Mouse (Mus musculus): Measurements from ENCODE around the gene Stac2.

The Stac2 gene

GRCm38 (mm10) chr11:98050940-98051339 lies 2.3 kb downstream of the Stac2 start:
- DNase-seq (ENCODE audit: low spot score in 2 of 2), result no peak

GRCm38 (mm10) chr11:98050520-98050815 lies 2.8 kb downstream of the Stac2 start:
- DNase-seq (ENCODE audit: low spot score in 2 of 2), result no peak

- peak in 1 of 2 experiments; percentile 59 for DNase-seq (ENCODE audit: low spot score in 2 of 2)
Measured at GRCm38 (mm10) chr11:98049672-98050519, 3.4 kb downstream of the Stac2 start.

- no peak for DNase-seq (ENCODE audit: low spot score in 2 of 2)
Measured at GRCm38 (mm10) chr11:98047745-98048144, 5.5 kb downstream of the Stac2 start.

GRCm38 (mm10) chr11:98046466-98046865 lies 6.8 kb downstream of the Stac2 start:
- DNase-seq (ENCODE audit: low spot score in 2 of 2), result no peak

GRCm38 (mm10) chr11:98045596-98045995 lies 7.7 kb downstream of the Stac2 start:
- DNase-seq (ENCODE audit: low spot score in 2 of 2), result no peak

- DNase-seq (ENCODE audit: low spot score in 2 of 2), result no peak
Measured at GRCm38 (mm10) chr11:98044074-98044473, 9.2 kb downstream of the Stac2 start.

GRCm38 (mm10) chr11:98042741-98043140 lies 10.5 kb downstream of the Stac2 start:
- no peak for DNase-seq (ENCODE audit: low spot score in 2 of 2)

- DNase-seq (ENCODE audit: low spot score in 2 of 2), result no peak
Measured at GRCm38 (mm10) chr11:98040975-98041374, 12.3 kb downstream of the Stac2 start.

GRCm38 (mm10) chr11:98037871-98038270 lies 15.4 kb downstream of the Stac2 start:
- no peak for DNase-seq (ENCODE audit: low spot score in 2 of 2)

- no peak for DNase-seq (ENCODE audit: low spot score in 2 of 2)
Measured at GRCm38 (mm10) chr11:98035977-98036377, 17.3 kb downstream of the Stac2 start.

- no peak for DNase-seq (ENCODE audit: low spot score in 2 of 2)
Measured at GRCm38 (mm10) chr11:98034840-98035239, 18.4 kb downstream of the Stac2 start.

- DNase-seq (ENCODE audit: low spot score in 2 of 2), result no peak
Measured at GRCm38 (mm10) chr11:98034061-98034460, 19.2 kb downstream of the Stac2 start.

- peak; percentile 45 to 74 for DNase-seq (ENCODE audit: low spot score in 2 of 2)
Measured at GRCm38 (mm10) chr11:98031443-98031770, 21.9 kb downstream of the Stac2 start.

GRCm38 (mm10) chr11:98030701-98031442 lies 22.4 kb downstream of the Stac2 start:
- no peak for DNase-seq (ENCODE audit: low spot score in 2 of 2)

GRCm38 (mm10) chr11:98027785-98028184 lies 25.5 kb downstream of the Stac2 start:
- no peak for DNase-seq (ENCODE audit: low spot score in 2 of 2)

- no peak for DNase-seq (ENCODE audit: low spot score in 2 of 2)
Measured at GRCm38 (mm10) chr11:98027297-98027688, 26.0 kb downstream of the Stac2 start.

GRCm38 (mm10) chr11:98026570-98027296 lies 26.5 kb downstream of the Stac2 start, which contains the start of gene Rpl19:
Gene Rpl19 (plus strand): TSS chr11:98026710.
- peak; percentile 92 to 93 for DNase-seq (ENCODE audit: low spot score in 2 of 2)

GRCm38 (mm10) chr11:98026248-98026569 lies 27.1 kb downstream of the Stac2 start:
- no peak for DNase-seq (ENCODE audit: low spot score in 2 of 2)

- no peak for DNase-seq (ENCODE audit: low spot score in 2 of 2)
Measured at GRCm38 (mm10) chr11:98024516-98024915, 28.7 kb downstream of the Stac2 start.

- DNase-seq (ENCODE audit: low spot score in 2 of 2), result peak in 1 of 2 experiments; percentile 32
Measured at GRCm38 (mm10) chr11:98022555-98023371, 30.5 kb downstream of the Stac2 start, which contains the start of gene Cacnb1. Gene Cacnb1 (minus strand): TSS chr11:98023034.

GRCm38 (mm10) chr11:98022253-98022554 lies 31.1 kb downstream of the Stac2 start:
- DNase-seq (ENCODE audit: low spot score in 2 of 2), result no peak
